Mouse (Mus musculus) hindbrain, embryonic 13.5 days (tissue): Measurements from ENCODE around the gene Acer3. TPM values are rescaled to one million over a fixed set of nuclear protein-coding genes. Genes with fewer than 3 reads are reported as not detected.

Experiments used
- polyA plus RNA-seq: library from polyadenylated mRNA; unstranded; fragments of >200 nt; fragmentation: Nextera tagmentation; extraction: Ambion mirVana; gene quantifications from 2 replicates; pipeline ENCODE4 v1.2.1, GENCODE M21; 2015

Acer3 gene
- polyA plus RNA-seq, 1 experiment from 2014 or later: 18.3 TPM

Other genes with a start within 250 kb of the Acer3 start
- 17.3 and 18.4 TPM in 2 replicates for gene Myo7a, start 201.7 kb downstream of the Acer3 start, polyA plus RNA-seq
- gene Omp, start 175.7 kb downstream of the Acer3 start, polyA plus RNA-seq: 0.30 and 0.49 TPM in 2 replicates
- gene Capn5, start 142.9 kb downstream of the Acer3 start, polyA plus RNA-seq: 15.3 and 16.3 TPM in 2 replicates
- 0.27 TPM in 1 of 2 replicates, not detected in the other for gene B3gnt6, start 121.7 kb downstream of the Acer3 start, polyA plus RNA-seq
- gene Tsku, start 40.1 kb upstream of the Acer3 start, polyA plus RNA-seq: 9.1 and 10.3 TPM in 2 replicates
- 0.10 TPM in 1 of 2 replicates, not detected in the other for gene Gucy2d, start 119.2 kb upstream of the Acer3 start, polyA plus RNA-seq
- 3.1 and 3.9 TPM in 2 replicates for gene Lrrc32, start 168.1 kb upstream of the Acer3 start, polyA plus RNA-seq